Mouse (Mus musculus) frontal cortex, postnatal 25 days (tissue): ENCODE results near the gene Pabpc1l.

Experiments used
- DNase-seq, 2 experiments: peaks; one replicate each; pipeline ENCODE4 v3.0.0; 2022; ENCODE audit warnings: low spot score in 2 of 2

Gene Pabpc1l

DNA sequence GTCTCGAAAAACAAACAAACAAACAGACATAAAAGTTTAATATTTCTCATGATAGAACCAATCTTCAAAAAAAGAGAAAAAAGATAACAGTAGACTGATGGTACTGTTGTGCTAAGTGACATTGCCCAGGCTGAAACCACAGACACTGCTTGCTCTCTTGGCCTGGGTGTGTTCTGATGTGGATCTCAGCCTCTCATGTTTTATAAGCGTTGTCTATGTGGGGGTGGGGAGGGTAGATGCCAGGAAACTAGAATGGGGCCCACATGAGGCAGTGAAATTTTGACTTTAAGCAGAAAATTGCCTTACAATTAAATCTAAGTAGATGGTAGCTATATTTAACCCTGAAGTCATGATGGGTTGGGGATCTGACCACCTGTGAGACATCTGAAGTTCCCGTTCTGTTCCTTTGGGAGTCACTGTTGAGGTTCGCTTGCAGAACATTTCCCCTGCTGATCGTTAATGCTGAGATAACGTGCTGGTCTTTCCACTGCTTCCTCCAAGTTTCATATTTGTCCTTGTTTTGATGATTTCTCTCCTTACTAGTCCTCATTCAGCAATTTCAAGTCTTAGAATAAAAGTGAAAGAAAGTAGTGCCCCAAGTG is 62.3 kb downstream of the Pabpc1l start:
- DNase-seq: no peak

DNA sequence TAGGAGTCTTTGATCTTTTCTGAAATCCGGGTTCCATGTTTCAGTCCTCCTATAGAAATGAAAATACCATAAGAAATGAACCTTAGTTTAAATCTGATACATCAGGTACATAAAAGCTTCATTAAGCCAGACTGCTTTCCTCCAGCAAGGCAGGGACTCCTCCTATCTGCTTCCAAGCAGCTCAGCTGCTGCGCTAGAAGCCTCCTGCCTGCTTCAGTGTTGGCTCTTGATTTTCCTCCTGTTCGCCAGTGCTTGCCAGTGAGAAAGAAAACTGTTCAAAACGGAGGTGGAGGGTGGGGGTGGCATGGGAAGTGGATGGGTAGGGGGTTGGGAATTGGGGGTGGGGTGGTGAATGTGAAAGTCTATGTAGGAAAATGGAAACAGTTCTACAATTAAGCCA is 64.3 kb downstream of the Pabpc1l start:
- no peak for DNase-seq

DNA sequence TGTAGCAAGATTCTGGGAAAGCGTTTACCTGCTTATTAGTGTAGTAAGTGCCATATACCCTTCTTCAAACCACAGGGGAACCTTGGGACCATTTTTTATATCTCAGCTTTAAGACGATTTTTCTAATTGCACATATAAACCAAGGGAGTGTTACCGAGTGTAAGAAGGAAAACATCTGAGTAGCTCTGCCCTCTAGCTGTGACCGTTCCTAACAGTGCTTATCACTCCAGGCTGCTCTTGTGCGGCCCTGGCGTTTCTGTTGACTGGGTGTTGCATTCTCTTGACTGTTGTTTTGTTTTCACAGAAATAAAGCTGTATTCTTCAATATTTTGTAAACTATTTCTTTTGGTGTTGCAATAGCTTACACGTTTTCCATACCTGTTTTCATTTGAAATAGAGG is 68.9 kb downstream of the Pabpc1l start:
- DNase-seq: no peak

DNA sequence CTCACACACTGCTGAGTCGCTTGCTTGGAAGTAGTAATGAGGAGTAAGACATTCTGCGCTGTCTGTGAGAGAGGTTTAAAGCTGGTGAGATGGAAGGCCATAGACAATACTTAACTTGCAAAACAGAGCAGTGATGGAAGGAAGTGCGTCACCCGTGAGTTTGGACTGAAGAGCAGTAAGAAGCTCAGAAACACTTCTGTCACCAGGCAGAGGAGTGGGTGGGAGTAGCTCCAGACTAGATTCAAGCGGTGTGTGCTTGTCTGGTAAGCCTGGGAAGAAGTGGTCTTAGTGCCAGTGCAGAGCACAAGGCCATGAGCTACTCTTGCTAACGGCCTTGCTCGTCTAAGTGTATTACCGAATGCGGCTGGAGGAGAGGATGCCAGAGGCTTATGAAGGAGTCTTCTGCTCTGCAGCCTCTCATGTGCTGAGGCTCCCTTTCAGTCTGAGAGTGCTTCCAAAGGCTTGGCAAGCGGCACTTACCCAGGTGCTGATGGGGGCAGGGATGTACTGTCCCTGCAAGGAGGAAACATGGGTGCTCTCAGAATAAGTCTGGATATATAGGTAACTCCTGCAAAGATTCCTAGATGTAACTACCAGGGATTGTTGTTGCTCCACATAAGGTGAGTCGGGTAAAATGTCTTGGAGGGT is 73.5 kb downstream of the Pabpc1l start:
- DNase-seq: peak in 1 of 2 experiments; percentile 19
